Mouse (Mus musculus): ENCODE results near the gene Efcab1.

Gene Efcab1

GRCm38 (mm10) chr16:15014724-15015123, 108.3 kb downstream of the Efcab1 start:
- DNase-seq (ENCODE audit: low spot score) = no peak

All from retina, embryonic 14.5 days (tissue).